15 mouse cellular contexts compared by ENCODE assay signal in the genomic region with DNA sequence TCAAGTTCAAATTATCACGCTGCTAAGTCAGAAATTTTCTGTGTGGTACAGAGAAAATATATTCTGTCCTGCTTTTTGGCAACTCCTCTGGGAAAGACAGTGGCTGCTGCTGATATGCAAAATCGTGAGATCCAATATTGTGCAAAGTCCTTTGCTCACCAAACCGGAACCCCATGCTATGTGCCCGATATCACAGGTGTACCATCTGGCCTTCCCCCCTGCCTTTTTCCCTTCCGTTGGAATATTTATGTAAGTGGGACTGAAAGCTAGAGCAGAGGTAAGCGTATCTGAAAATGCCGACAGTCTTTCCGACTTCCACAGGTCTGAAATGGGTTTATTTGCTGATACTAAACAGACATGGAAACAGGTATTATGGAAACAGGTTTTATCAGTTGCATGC.
"Had no signal": no experiment of that assay in that cellular context is flagged by ENCODE, and none has a peak within 500 bp of the region (broad histone marks: within the 10 kb centered on the region; RNA-seq: fewer than 3 reads in every experiment).

No protein-coding gene starts in this region.

- H3K27me3 ChIP-seq: neural tube, embryonic 13.5 days had no signal

- H3K4me2 ChIP-seq: limb, embryonic 12.5 days; midbrain, embryonic 12.5 days; neural tube, embryonic 13.5 days had no signal

- H3K4me3 ChIP-seq: limb, embryonic 12.5 days; midbrain, embryonic 12.5 days; neural tube, embryonic 13.5 days had no signal

- DNase-seq: kidney, postnatal 14 days; layer of hippocampus, adult 9-11 months; layer of hippocampus, postnatal 36 days; liver; lung, adult 18-20 months; retina, postnatal 1 day; right cerebral cortex, postnatal 4 days; spleen, adult 18-20 months; thymus, adult 2 months; thymus, postnatal 25 days had no signal

- H3K4me1 ChIP-seq: limb, embryonic 12.5 days; midbrain, embryonic 12.5 days had no signal

- ATAC-seq: midbrain, embryonic 16.5 days had no signal

- H3K27ac ChIP-seq: limb, embryonic 12.5 days; midbrain, embryonic 12.5 days; neural tube, embryonic 13.5 days had no signal

- H3K36me3 ChIP-seq: limb, embryonic 12.5 days; midbrain, embryonic 12.5 days; neural tube, embryonic 13.5 days had no signal

- H3K9me3 ChIP-seq: limb, embryonic 12.5 days; midbrain, embryonic 12.5 days; neural tube, embryonic 13.5 days had no signal

- H3K9ac ChIP-seq: limb, embryonic 12.5 days; liver, embryonic 14.5 days; midbrain, embryonic 12.5 days; neural tube, embryonic 13.5 days had no signal
